Mouse (Mus musculus) lung, adult 2 months (tissue): ENCODE results near the gene Ucp2.

Experiments used
- CTCF ChIP-seq: fragments of 200-500 bp; IDR thresholded peaks from 2 replicates; pipeline ENCODE4 v1.5.1; 2011; ENCODE audit warnings: mild to moderate bottlenecking, low read length, control low read depth; ENCODE audit not compliant: insufficient read depth
- POLR2A ChIP-seq: fragments of 200-500 bp; IDR thresholded peaks from 2 replicates; pipeline ENCODE4 v1.6.1; 2011; ENCODE audit warnings: low read depth, mild to moderate bottlenecking, control low read depth, low read length, borderline replicate concordance; ENCODE audit errors: extremely low read depth

DNA sequence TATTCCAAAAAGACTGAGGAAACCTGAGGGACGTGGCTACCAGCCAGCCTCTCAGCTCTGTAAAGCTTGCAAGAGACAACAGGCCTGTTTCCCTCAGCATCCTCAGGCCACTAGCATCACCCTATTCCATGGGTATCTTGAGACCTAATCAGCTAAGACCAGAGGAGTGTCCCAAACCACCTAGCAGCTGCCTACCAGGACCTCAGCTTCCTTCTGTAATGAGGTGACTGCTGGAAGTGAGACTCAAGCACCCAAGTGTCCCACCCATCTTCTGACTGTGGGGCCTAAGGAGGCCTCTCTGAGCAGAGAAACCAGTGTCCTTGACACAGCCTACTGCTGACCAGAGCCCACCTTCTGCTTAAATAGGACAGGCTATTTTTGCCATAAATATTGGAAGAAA, 23.6 kb upstream of the Ucp2 start:
- no peak for TF ChIP-seq POLR2A
- TF ChIP-seq CTCF: no peak
